Mouse (Mus musculus) hindbrain, embryonic 11.5 days (tissue): ENCODE data around the gene Ablim2. TPM values are rescaled to one million over a fixed set of nuclear protein-coding genes. Genes with fewer than 3 reads are reported as not detected.

Source experiments
- ATAC-seq: fragments of 200-750 bp; cut with Nextera tagmentation; 2 replicates; pipeline ENCODE4 v1.8.0; 2017; ENCODE audit warnings: mild to moderate bottlenecking, moderate TSS enrichment, moderate library complexity; ENCODE audit not compliant: low FRiP score
- DNase-seq: peaks from one replicate; pipeline ENCODE4 v3.0.0-alpha.2; 2015; ENCODE audit warnings: low spot score
- H3K27ac ChIP-seq: fragments of 300-500 bp; sonication (generic); 2 replicates; pipeline ENCODE4 v1.5.1; 2014; ENCODE audit warnings: mild to moderate bottlenecking, low read depth, low read length
- H3K27me3 ChIP-seq: fragments of 300-500 bp; sonication (generic); 2 replicates; pipeline ENCODE4 v1.6.1; 2014; ENCODE audit warnings: mild to moderate bottlenecking, low read length, moderate library complexity, mixed read lengths; ENCODE audit not compliant: control insufficient read depth, insufficient read depth
- H3K36me3 ChIP-seq: fragments of 300-500 bp; sonication (generic); 2 replicates; pipeline ENCODE4 v1.6.1; 2014; ENCODE audit warnings: mild to moderate bottlenecking, low read length, moderate library complexity, mixed read lengths; ENCODE audit not compliant: control insufficient read depth, insufficient read depth
- H3K4me1 ChIP-seq: fragments of 300-500 bp; sonication (generic); replicated peaks from 2 replicates; pipeline ENCODE4 v1.6.1; 2014; ENCODE audit warnings: low read length, mixed read lengths; ENCODE audit not compliant: control insufficient read depth, insufficient read depth
- H3K4me2 ChIP-seq: fragments of 300-500 bp; sonication (generic); replicated peaks from 2 replicates; pipeline ENCODE4 v1.6.1; 2014; ENCODE audit warnings: mild to moderate bottlenecking, low read depth, low read length
- H3K4me3 ChIP-seq: fragments of 300-500 bp; sonication (generic); 2 replicates; pipeline ENCODE4 v1.5.1; 2014; ENCODE audit warnings: low read depth, low read length
- H3K9ac ChIP-seq: fragments of 300-500 bp; sonication (generic); 2 replicates; pipeline ENCODE4 v1.6.1; 2014; ENCODE audit warnings: low read depth, low read length
- H3K9me3 ChIP-seq: fragments of 300-500 bp; sonication (generic); 2 replicates; pipeline ENCODE4 v1.6.1; 2016; ENCODE audit warnings: low read length; ENCODE audit not compliant: control insufficient read depth
- WGBS: fragments of 180-500 bp; shearing (Covaris S2); extraction: QIAGEN DNeasy Blood & Tissue Kit; methylation state at CpG from one replicate; pipeline ENCODE4 v1.1.7; 2014; 5-methylcytosine and 5-hydroxymethylcytosine counted together
- polyA plus RNA-seq: library from polyadenylated mRNA; unstranded; fragments of >200 nt; fragmentation: Nextera tagmentation; extraction: Ambion mirVana; gene quantifications from 2 replicates; pipeline ENCODE4 v1.2.1, GENCODE M21; 2014

The Ablim2 gene
- 0.60 and 0.82 TPM in 2 replicates for polyA plus RNA-seq

- Histone ChIP-seq H3K27ac (no peak within 1 kb of the TSS), H3K4me3 (peak within 1 kb of the TSS; percentile 51), H3K4me1 (no peaks in the 10 kb centered on the region; the same call in 1 of the 2 replicates), H3K9ac (peak within 1 kb of the TSS; percentile 60), H3K36me3 (no peaks in the 10 kb centered on the region), H3K9me3 (no peaks in the 10 kb centered on the region), H3K27me3 (peaks cover 25% of the 10 kb centered on the region), H3K4me2 (peak within 1 kb of the TSS; percentile 98)
- WGBS: under 1% methylated on average over 35 of the region's 35 CpGs
- DNase-seq (peak; percentile 96), ATAC-seq (peak; percentile 96)
Measured at GRCm38 (mm10) chr5:35757639-35758001, at the start of gene Ablim2. TSS of gene Ablim2 (plus strand) at chr5:35757880.

- 72% methylated on average over 3 of the region's 3 CpGs for WGBS
- Histone ChIP-seq H3K27me3 (no peaks in the 10 kb centered on the region), H3K9me3 (no peaks in the 10 kb centered on the region), H3K4me2 (no peak overlapping the region), H3K36me3 (no peaks in the 10 kb centered on the region), H3K4me3 (no peak overlapping the region), H3K27ac (no peak overlapping the region), H3K4me1 (no peaks in the 10 kb centered on the region), H3K9ac (no peak overlapping the region)
- no peak for DNase-seq
- no peak for ATAC-seq
Measured at GRCm38 (mm10) chr5:35710481-35710880, 47.2 kb upstream of the Ablim2 start.

DNA sequence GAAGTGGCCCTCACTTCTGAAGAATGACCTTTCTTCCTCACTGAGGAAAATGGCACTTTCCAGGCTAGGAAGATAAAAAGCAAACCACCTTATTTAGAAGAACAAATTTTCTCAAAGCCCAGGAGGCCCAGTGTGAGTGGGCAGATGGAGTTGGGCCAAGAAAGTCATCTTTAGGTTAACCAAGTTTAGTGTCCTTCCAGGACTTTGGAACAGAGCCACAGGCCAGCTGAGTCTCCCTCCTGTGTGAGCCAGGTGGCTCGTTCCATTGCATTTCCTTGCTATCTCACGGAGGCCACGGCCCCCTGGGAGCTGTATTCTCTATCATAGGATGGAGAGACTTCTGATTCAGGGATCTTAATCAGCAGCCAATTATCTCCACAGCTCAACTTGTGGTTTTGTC, 46.7 kb upstream of the Ablim2 start:
- H3K4me1 ChIP-seq: no peaks in the 10 kb centered on the region
- H3K9me3 ChIP-seq: no peaks in the 10 kb centered on the region
- H3K27ac ChIP-seq: no peak overlapping the region
- no peak overlapping the region for H3K4me3 ChIP-seq
- DNase-seq (no peak), ATAC-seq (no peak)
- H3K27me3 ChIP-seq: no peaks in the 10 kb centered on the region
- no peak overlapping the region for H3K9ac ChIP-seq
- 66% methylated on average over 3 of the region's 3 CpGs for WGBS
- no peak overlapping the region for H3K4me2 ChIP-seq
- no peaks in the 10 kb centered on the region for H3K36me3 ChIP-seq

- DNase-seq (no peak), ATAC-seq (no peak)
- WGBS: 74% methylated on average over 5 of the region's 5 CpGs
- no peak overlapping the region for H3K9ac ChIP-seq
- H3K4me1 ChIP-seq: no peaks in the 10 kb centered on the region
- no peak overlapping the region for H3K27ac ChIP-seq
- no peaks in the 10 kb centered on the region for H3K9me3 ChIP-seq
- no peaks in the 10 kb centered on the region for H3K27me3 ChIP-seq
- no peak overlapping the region for H3K4me3 ChIP-seq
- H3K4me2 ChIP-seq: no peak overlapping the region
- no peaks in the 10 kb centered on the region for H3K36me3 ChIP-seq
Measured at GRCm38 (mm10) chr5:35712517-35712916, 45.2 kb upstream of the Ablim2 start.

GRCm38 (mm10) chr5:35713649-35714354, 43.9 kb upstream of the Ablim2 start:
- Histone ChIP-seq H3K4me3 (no peak overlapping the region), H3K4me1 (no peaks in the 10 kb centered on the region), H3K27me3 (no peaks in the 10 kb centered on the region), H3K27ac (no peak overlapping the region), H3K4me2 (no peak overlapping the region), H3K9ac (no peak overlapping the region), H3K36me3 (no peaks in the 10 kb centered on the region), H3K9me3 (no peaks in the 10 kb centered on the region)
- peak; percentile 71 for ATAC-seq
- DNase-seq: peak; percentile 87
- WGBS: 51% methylated on average over 13 of the region's 13 CpGs

DNA sequence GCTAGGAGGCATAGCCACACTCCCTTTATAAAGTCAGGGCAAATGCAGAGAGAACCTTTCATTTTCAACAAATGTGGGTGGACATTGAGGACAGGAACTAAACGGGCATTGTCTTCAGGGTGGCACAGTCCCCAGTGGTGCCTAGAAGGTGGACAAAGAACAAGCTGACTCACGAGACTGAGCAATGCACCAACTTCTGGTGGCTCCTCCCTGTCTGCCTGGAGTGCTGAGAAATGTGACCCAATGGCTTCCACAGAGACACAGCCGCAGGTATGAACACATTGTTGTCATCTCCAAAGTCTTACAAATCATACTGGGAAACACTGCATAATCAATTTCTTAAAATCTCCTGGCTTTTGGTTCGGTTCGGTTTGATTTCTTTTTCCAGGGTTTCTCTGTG, 40.2 kb upstream of the Ablim2 start:
- no peak overlapping the region for H3K4me2 ChIP-seq
- no peak for DNase-seq
- H3K36me3 ChIP-seq: no peaks in the 10 kb centered on the region
- ATAC-seq: no peak
- H3K27ac ChIP-seq: no peak overlapping the region
- H3K4me1 ChIP-seq: no peaks in the 10 kb centered on the region
- no peak overlapping the region for H3K4me3 ChIP-seq
- H3K9ac ChIP-seq: no peak overlapping the region
- H3K27me3 ChIP-seq: no peaks in the 10 kb centered on the region
- 84% methylated on average over 5 of the region's 5 CpGs for WGBS
- H3K9me3 ChIP-seq: no peaks in the 10 kb centered on the region

- H3K9me3 ChIP-seq: no peaks in the 10 kb centered on the region
- no peak overlapping the region for H3K9ac ChIP-seq
- H3K4me3 ChIP-seq: no peak overlapping the region
- H3K27me3 ChIP-seq: no peaks in the 10 kb centered on the region
- 60% methylated on average over 4 of the region's 4 CpGs for WGBS
- no peaks in the 10 kb centered on the region for H3K4me1 ChIP-seq
- no peak overlapping the region for H3K27ac ChIP-seq
- ATAC-seq (no peak), DNase-seq (peak; percentile 47)
- H3K4me2 ChIP-seq: no peak overlapping the region
- no peaks in the 10 kb centered on the region for H3K36me3 ChIP-seq
Measured at GRCm38 (mm10) chr5:35717946-35718345, 39.7 kb upstream of the Ablim2 start.

DNA sequence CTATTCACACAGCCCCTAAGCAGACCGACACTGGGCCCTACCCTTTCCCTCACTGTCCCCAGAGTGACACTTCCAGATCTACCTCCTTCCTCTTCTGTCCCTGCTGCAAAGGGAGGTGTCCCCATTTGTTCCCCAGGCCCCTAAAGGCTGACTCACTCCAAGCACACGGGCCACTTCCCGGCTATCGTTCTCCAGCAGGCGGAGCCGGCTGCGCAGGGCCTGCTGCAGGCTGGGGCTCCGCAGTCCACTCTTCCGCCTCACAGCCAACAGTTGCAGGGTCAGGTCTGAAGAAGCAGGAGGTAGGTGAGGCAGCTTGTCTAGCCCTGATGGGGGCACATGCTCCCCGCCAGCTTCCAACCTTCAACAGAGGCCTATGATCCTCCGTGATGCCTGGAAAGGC, 38.9 kb upstream of the Ablim2 start:
- Histone ChIP-seq H3K9me3 (no peaks in the 10 kb centered on the region), H3K36me3 (no peaks in the 10 kb centered on the region), H3K4me1 (no peaks in the 10 kb centered on the region), H3K9ac (no peak overlapping the region), H3K4me2 (no peak overlapping the region), H3K4me3 (no peak overlapping the region), H3K27me3 (no peaks in the 10 kb centered on the region), H3K27ac (no peak overlapping the region)
- ATAC-seq: no peak
- no peak for DNase-seq
- WGBS: 69% methylated on average over 11 of the region's 11 CpGs

- no peak overlapping the region for H3K4me2 ChIP-seq
- H3K36me3 ChIP-seq: no peaks in the 10 kb centered on the region
- ATAC-seq (no peak), DNase-seq (no peak)
- H3K4me1 ChIP-seq: no peaks in the 10 kb centered on the region
- no peaks in the 10 kb centered on the region for H3K9me3 ChIP-seq
- no peaks in the 10 kb centered on the region for H3K27me3 ChIP-seq
- no peak overlapping the region for H3K27ac ChIP-seq
- H3K4me3 ChIP-seq: no peak overlapping the region
- H3K9ac ChIP-seq: no peak overlapping the region
Measured at GRCm38 (mm10) chr5:35719343-35719742, 38.3 kb upstream of the Ablim2 start.
